Mouse (Mus musculus) intestine, postnatal 0 days (tissue): Measurements from ENCODE around the gene Zp1. TPM values are rescaled to one million over a fixed set of nuclear protein-coding genes. Genes with fewer than 3 reads are reported as not detected.

Experiments used
- ATAC-seq: fragments of 200-750 bp; cut with Nextera tagmentation; 2 replicates; pipeline ENCODE4 v1.8.0; 2017; ENCODE audit warnings: mild to moderate bottlenecking, moderate TSS enrichment, moderate library complexity
- H3K27ac ChIP-seq: fragments of 300-500 bp; sonication (generic); 2 replicates; pipeline ENCODE4 v1.5.1; 2014; ENCODE audit warnings: mild to moderate bottlenecking, low read depth, low read length, moderate library complexity
- H3K27me3 ChIP-seq: fragments of 300-500 bp; sonication (generic); replicated peaks from 2 replicates; pipeline ENCODE4 v1.6.1; 2014; ENCODE audit warnings: low read length, mixed read lengths; ENCODE audit not compliant: control insufficient read depth, insufficient read depth
- H3K36me3 ChIP-seq: fragments of 300-500 bp; sonication (generic); 2 replicates; pipeline ENCODE4 v1.6.1; 2014; ENCODE audit warnings: mild to moderate bottlenecking, moderate library complexity; ENCODE audit not compliant: control insufficient read depth, insufficient read depth
- H3K4me1 ChIP-seq: fragments of 300-500 bp; sonication (generic); replicated peaks from 2 replicates; pipeline ENCODE4 v1.6.1; 2014; ENCODE audit warnings: antibody characterized with exemption, low read length, mixed read lengths; ENCODE audit not compliant: control insufficient read depth, insufficient read depth
- H3K4me2 ChIP-seq: fragments of 300-500 bp; sonication (generic); replicated peaks from 2 replicates; pipeline ENCODE4 v1.6.1; 2014; ENCODE audit warnings: low read depth, mild to moderate bottlenecking, moderate library complexity
- H3K4me3 ChIP-seq: fragments of 300-500 bp; sonication (generic); 2 replicates; pipeline ENCODE4 v1.5.1; 2014; ENCODE audit warnings: low read depth, low read length
- H3K9ac ChIP-seq: fragments of 300-500 bp; sonication (generic); 2 replicates; pipeline ENCODE4 v1.6.1; 2014; ENCODE audit warnings: mild to moderate bottlenecking, low read depth, low read length
- H3K9me3 ChIP-seq: fragments of 300-500 bp; sonication (generic); 2 replicates; pipeline ENCODE4 v1.6.1; 2016; ENCODE audit warnings: mixed run types; ENCODE audit not compliant: control insufficient read depth
- CTCF ChIP-seq: sonication (generic); IDR thresholded peaks from 2 replicates; pipeline ENCODE4 v1.5.1; 2016; ENCODE audit warnings: low read depth, mild to moderate bottlenecking, control low read depth, antibody characterized with exemption, moderate library complexity
- WGBS: fragments of 180-500 bp; shearing (Covaris S2); extraction: QIAGEN DNeasy Blood & Tissue Kit; methylation state at CpG from one replicate; pipeline ENCODE4 v1.1.7; 2014; 5-methylcytosine and 5-hydroxymethylcytosine counted together
- polyA plus RNA-seq: library from polyadenylated mRNA; unstranded; fragments of >200 nt; fragmentation: Nextera tagmentation; extraction: Ambion mirVana; gene quantifications from 2 replicates; pipeline ENCODE4 v1.2.1, GENCODE M21; 2015

Gene Zp1
- polyA plus RNA-seq, 1 experiment from 2014 or later: not detected

GRCm38 (mm10) chr19:10949558-10949957 lies 29.1 kb upstream of the Zp1 start:
- Histone ChIP-seq H3K4me1 (0 out of 2 replicates have a peak, but pooled peaks cover 8% of the 10 kb centered on the region), H3K9ac (peak overlapping the region; percentile 53; the same call in 1 of the 2 replicates), H3K36me3 (peaks cover 10% of the 10 kb centered on the region; the same call in 1 of the 2 replicates), H3K4me2 (peak overlapping the region; percentile 87), H3K4me3 (peak overlapping the region; percentile 73), H3K27me3 (no peaks in the 10 kb centered on the region), H3K9me3 (no peaks in the 10 kb centered on the region), H3K27ac (no peak overlapping the region)
- TF ChIP-seq CTCF: no peak
- WGBS: 31% methylated on average over 9 of the region's 9 CpGs
- no peak for ATAC-seq

- under 1% methylated on average over 30 of the region's 30 CpGs for WGBS
- Histone ChIP-seq H3K27me3 (no peaks in the 10 kb centered on the region), H3K4me1 (0 out of 2 replicates have a peak, but pooled peaks cover 8% of the 10 kb centered on the region), H3K9ac (peak within 1 kb of the TSS; percentile 84), H3K4me2 (peak within 1 kb of the TSS; percentile 87), H3K27ac (peak within 1 kb of the TSS; percentile 57), H3K4me3 (peak within 1 kb of the TSS; percentile 73), H3K36me3 (peaks cover 15% of the 10 kb centered on the region; the same call in 1 of the 2 replicates), H3K9me3 (no peaks in the 10 kb centered on the region)
- ATAC-seq: peak; percentile 98
- no peak for TF ChIP-seq CTCF
Observed at GRCm38 (mm10) chr19:10949112-10949511, 28.7 kb upstream of the Zp1 start, which contains the start of gene Ccdc86. Gene Ccdc86 (minus strand): TSS chr19:10949266.

- peak overlapping the region; percentile 84 for H3K9ac ChIP-seq
- WGBS: under 1% methylated on average over 20 of the region's 20 CpGs
- H3K4me3 ChIP-seq: peak overlapping the region; percentile 73
- no peaks in the 10 kb centered on the region for H3K27me3 ChIP-seq
- H3K4me1 ChIP-seq: 0 out of 2 replicates have a peak, but pooled peaks cover 8% of the 10 kb centered on the region
- no peaks in the 10 kb centered on the region for H3K9me3 ChIP-seq
- peaks cover 22% of the 10 kb centered on the region; the same call in 1 of the 2 replicates for H3K36me3 ChIP-seq
- TF ChIP-seq CTCF: no peak
- peak; percentile 4; the same call in 1 of the 2 replicates for ATAC-seq
- H3K27ac ChIP-seq: peak overlapping the region; percentile 57
- H3K4me2 ChIP-seq: peak overlapping the region; percentile 87
Observed at GRCm38 (mm10) chr19:10948416-10948815, 28.0 kb upstream of the Zp1 start.

DNA sequence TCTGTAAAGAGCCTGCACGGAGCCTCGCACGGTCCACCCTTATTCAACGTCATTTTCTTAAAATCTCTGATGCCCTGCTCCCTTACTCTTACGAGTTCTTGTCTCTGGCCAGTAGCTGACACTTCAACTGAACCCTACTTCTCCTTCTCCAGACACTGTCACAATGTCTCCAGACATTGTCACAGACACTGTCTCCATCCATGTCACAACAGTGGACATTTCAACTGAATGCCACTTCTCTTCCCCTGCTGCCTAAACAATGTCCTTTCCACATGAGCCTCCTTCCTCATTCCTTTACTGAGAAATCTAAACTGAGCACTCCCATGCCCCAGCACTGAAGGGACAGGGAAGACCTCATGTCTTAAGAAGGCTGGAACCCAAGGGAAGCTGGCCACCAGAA lies 26.8 kb upstream of the Zp1 start:
- H3K36me3 ChIP-seq: peaks cover 33% of the 10 kb centered on the region
- no peak for ATAC-seq
- no peaks in the 10 kb centered on the region for H3K27me3 ChIP-seq
- 77% methylated on average over 5 of the region's 5 CpGs for WGBS
- H3K4me1 ChIP-seq: 0 out of 2 replicates have a peak, but pooled peaks cover 8% of the 10 kb centered on the region
- no peaks in the 10 kb centered on the region for H3K9me3 ChIP-seq
- H3K27ac ChIP-seq: no peak overlapping the region
- H3K4me3 ChIP-seq: peak overlapping the region; percentile 73
- no peak for TF ChIP-seq CTCF
- peak overlapping the region; percentile 84 for H3K9ac ChIP-seq
- peak overlapping the region; percentile 87 for H3K4me2 ChIP-seq

GRCm38 (mm10) chr19:10946506-10946905 lies 26.1 kb upstream of the Zp1 start:
- 75% methylated on average over 3 of the region's 3 CpGs for WGBS
- H3K4me2 ChIP-seq: peak overlapping the region; percentile 87; the same call in 1 of the 2 replicates
- no peaks in the 10 kb centered on the region for H3K9me3 ChIP-seq
- ATAC-seq: no peak
- no peak overlapping the region for H3K9ac ChIP-seq
- TF ChIP-seq CTCF: no peak
- 0 out of 2 replicates have a peak, but pooled peaks cover 8% of the 10 kb centered on the region for H3K4me1 ChIP-seq
- peaks cover 40% of the 10 kb centered on the region for H3K36me3 ChIP-seq
- no peak overlapping the region for H3K4me3 ChIP-seq
- H3K27ac ChIP-seq: no peak overlapping the region; the same call in 1 of the 2 replicates
- no peaks in the 10 kb centered on the region for H3K27me3 ChIP-seq

GRCm38 (mm10) chr19:10943955-10944354 lies 23.5 kb upstream of the Zp1 start:
- Histone ChIP-seq H3K4me1 (peaks cover 5% of the 10 kb centered on the region; the same call in 1 of the 2 replicates), H3K9ac (no peak overlapping the region), H3K4me3 (no peak overlapping the region), H3K27ac (no peak overlapping the region), H3K9me3 (no peaks in the 10 kb centered on the region), H3K27me3 (no peaks in the 10 kb centered on the region), H3K36me3 (peaks cover 40% of the 10 kb centered on the region), H3K4me2 (no peak overlapping the region)
- TF ChIP-seq CTCF: no peak
- no peak for ATAC-seq
- WGBS: 83% methylated on average over 3 of the region's 3 CpGs
